Mouse (Mus musculus) CD4-positive, CD25-positive, alpha-beta regulatory T cell, adult 4 months (primary cell): ENCODE measurements at regions not wholly inside any gene's neighbourhood (a gene's known extent, or its start where the extent isn't known, plus 50 kb on each side); places are given as distances from the start of the nearest gene placed in this dataset.

Source experiments
- ATAC-seq: one replicate; pipeline ENCODE4 v1.8.0; 2017

DNA sequence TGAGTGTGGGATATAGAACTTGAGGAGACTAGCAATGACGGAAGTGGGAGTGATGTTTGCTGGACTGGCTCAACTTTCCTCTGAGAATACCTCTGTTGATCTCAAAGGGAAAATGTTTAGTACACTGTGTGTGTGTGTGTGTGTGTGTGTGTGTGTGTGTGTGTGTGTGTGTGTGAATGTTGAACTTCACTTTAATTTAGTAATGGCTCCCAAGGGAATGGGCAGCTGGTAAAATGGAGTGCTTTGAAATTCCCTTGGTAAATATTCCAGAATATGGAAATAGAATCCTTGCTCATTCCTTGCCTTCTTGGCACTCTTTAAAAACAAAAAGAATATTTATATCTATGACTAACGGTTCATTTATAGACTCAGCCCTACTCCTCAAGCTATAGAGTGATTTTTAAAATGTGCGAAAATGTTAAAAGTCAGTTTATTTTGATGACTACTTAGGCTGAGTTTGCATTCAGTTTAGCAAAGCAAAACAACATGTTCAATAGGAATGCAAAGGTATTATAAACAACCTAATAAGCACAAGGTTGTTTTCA is 287.6 kb upstream of the Pitrm1 start:
- ATAC-seq: no peak

DNA sequence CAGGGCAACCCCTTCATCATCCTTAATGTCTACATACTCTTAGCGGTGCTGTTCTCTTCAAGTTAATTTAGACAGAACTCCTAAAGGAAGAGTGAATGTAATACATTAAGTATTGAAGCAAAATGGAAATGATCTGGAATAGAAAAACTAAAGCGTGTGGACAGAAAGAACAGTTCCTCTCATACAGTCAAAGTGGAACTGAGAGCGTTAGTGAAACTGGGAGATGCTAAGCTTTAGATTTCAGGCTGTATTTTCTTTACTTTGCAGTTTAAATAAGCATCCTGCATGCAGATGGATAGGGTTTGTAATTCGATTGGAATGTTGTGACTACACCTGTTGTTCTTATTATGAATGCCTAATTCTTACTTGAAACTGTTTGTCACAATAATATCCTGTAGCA is 286.5 kb upstream of the Pitrm1 start:
- no peak for ATAC-seq

DNA sequence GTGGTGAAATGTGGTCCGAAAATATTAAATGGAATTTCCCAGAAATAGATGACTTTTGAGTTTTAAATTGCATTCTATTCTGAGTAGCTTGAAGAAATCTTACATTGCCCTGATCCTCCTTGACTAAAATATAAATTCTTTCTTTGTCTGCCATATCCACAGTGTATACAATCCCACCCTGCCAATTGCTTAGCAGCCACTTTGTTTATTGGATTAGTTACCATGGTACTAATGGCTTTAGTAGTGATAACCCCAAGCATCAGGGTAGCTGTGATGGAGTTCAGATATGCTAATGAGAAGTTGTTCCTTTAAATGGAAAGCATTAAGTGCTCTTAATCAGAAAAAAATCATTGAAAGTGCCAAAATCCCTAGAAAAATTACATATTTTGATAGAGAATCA is 277.4 kb upstream of the Pitrm1 start:
- ATAC-seq: no peak

DNA sequence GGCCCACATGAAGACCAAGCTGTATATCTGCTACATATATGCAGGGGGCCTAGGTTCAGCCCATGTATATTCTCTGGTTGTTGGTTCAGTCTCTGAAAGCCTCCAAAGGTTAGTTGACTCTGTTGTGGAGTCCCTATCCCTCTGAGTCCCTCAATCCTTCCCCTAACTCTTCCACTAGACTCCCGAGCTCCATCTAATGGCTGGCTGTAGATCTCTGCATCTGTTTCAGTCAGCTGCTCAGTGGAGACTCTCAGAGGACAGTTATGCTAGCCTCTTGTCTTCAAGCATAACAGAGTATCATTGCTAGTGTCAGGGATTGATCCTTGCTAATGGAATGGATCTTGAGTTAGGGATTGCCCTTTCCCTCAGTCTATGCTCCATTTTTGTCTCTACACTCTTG is 275.0 kb upstream of the Pitrm1 start:
- ATAC-seq: no peak

DNA sequence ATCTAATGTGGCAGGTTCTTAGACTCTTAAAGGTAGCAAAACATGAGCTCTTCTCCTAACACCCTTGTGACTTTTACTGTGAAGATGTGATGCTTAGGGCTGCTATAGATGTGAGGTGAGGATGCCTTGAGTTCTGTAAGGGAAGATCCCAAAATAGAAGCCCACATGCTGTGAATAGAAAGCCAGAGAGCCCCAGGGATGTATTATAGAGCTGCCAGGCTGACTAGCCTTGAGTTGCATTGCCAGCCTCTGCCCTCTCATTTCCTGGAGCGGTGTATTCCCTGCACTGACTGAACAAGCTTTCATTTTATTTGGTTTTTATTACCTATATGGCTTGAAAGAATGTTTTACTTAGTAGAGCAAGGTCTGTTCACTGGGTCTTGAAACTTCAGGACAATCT is 267.9 kb upstream of the Pitrm1 start:
- no peak for ATAC-seq

DNA sequence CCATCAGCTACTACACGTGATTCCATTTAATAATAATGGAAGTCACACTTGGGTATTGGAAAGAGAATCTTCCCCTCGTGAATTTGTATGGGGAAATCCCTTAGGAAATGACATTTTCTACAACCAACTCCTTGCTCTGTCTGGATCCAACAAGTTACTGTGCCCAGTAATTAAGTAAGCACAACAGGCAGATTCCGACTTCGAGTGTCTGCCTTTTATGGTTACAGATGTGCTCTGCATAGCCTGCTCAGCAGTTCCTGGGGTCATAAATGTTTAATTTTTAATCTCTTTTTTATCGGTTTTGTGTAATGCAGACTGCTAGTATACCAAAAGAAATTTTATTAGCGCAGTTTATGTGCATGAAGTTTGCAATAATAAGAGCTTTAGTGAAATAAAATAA is 259.8 kb upstream of the Pitrm1 start:
- ATAC-seq: no peak

DNA sequence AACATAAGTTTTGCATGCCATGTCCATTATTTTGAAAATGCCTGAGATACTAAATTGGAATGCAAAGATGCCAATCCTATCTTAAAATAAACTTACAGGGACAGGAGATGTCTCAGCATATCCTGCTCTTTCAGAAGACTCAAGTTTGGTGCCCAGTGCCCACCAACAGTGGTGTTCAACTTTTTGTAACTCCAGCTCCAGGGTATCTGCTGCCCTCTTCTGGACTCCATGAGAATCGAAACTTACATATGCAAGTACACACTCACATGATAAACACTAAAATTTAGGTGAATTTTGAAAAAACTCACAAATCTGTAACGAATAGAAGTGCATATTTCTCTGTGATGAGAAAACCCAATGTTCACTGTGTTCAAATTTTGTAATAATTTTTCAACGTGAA is 255.9 kb upstream of the Pitrm1 start:
- peak; percentile 62 for ATAC-seq

DNA sequence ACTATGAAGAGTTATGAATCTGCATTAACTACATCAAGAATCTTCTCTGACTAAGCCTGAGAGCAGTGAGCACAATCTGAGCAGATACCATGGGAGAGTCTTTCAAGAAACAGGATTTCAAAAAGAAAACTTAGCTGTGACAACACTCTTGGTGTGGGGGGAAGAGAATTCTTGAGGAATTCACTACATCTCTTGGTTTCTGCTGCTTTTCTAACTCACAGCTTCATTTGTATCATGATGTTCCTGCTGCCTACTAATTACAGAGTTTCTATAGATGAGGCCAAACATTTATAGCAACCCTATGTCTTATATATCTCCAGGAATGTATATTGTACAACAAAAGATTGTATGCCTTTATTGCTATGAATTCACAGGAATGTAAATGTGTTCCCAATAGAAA is 242.2 kb upstream of the Pitrm1 start:
- no peak for ATAC-seq

DNA sequence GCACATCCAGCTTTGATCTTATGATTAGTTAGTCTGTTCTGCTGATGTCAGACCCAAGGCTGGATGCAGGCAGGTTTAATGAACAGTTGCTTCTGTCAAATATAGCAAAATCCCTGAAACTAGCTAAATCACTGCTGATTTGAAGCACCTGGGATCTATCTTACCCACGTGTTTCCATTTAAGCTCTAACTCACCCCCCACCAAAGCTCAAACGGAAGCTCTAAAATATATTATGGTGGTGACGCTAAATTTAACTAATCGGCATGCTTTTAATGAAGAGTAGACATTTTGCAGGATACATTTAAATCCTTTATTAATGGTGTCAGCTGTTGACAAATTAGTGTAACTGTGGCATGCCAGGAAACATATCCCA is 241.3 kb upstream of the Pitrm1 start:
- no peak for ATAC-seq

DNA sequence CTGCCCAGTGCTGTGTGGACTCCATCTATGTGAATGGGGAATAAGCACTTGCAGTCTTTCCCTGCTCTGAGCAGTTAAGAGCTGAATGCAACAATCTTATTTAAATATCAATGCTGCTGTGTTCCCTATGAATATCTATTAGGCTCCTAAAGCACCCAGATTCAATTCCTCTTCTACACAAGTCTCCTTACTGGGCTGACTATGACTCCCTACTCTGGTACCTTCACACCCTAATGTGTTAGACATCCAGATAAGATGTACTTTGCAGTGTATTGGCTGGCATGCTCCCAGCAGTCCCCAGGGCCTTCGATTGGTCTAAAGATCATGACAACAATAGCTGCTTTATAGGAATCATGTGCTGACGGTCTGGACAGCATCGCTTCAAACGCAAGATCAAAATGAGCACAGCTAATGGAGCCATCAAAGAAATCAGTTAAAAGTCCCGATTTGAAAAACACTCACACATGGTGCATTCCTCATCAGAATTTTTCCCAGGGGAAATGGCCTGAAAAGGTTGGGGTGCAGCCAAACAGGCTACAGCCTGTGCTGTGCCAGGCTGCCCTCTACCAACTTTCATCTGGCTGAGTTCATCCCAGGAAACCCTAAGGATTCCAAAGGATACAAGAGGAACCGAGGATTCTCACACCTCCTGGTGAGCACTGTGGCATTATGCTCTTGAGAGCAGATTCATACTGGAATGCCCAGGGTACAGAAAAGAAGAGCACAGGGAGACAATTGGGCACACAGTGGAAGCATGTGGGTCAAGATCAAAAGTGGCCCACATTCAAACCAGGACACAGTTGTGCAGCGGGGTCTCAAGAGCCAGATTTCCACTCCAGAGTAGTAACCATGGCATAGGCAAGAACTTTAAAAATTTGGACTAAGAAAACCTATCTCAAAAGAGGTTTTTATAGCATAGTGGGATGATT is 240.7 kb upstream of the Pitrm1 start:
- ATAC-seq: no peak

DNA sequence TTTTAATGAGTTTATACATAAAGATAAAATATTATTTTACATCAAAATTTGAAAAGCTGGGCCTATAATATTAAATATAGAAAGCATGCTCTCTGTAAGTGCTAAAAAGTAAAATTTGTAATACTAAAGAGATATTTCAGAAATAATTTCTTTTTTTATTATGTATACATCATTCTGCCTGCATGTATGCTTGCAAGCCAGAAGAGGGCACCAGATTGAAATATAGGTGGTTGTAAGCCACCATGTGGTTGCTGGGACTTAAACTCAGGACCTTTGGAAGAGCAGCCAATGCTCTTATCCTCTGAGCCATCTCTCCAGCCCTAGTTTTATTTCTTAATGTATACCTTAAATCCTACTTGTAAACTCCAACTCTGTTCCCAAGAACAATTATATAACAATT is 231.7 kb upstream of the Pitrm1 start:
- no peak for ATAC-seq

DNA sequence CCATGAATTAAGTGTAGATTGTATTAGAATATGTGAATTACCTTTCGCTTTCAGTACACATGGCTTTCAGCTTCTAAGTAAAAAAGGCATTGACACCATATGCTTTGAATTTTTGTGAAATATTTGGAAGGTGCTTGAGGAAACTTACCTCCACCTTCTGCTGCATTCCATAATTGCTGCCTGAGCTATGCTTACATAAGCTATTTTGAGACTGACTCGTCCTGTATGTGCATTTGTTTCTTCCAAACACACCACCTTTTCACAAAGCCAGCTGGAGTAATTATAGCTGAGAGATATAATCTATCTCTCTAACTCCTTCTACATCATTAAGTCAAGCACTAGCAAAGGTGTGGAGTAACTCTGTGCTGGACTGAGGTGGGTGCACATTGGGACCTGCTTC is 224.0 kb upstream of the Pitrm1 start:
- ATAC-seq: no peak

DNA sequence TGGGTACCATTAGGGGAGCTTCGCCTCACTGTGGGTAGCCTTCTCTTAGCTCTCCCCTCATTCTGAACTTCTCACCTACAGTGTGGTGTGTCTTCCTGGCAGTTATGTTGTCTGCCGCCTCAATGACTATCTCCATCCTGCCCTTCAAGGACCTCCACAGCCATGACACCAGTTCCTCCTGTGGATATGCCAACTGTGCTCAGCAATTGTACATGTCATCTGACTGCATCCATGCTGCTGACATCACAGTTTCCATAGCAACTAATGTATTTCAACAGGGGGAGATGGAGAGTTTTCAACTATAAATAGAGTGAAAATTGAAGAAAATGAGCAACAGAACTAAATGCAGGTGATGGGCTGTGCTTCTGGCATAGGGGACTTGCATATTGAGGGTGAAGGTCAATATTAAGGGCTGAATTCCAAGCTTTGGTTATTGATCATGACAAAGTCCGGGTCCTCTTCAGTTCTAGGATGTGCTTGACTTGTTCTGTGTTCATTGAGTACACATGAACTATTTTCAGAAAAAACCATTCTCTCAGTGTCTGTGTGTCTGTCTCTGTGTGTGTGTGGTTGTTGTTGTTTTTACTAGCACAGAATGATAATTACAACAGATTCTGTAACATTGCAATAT is 217.5 kb upstream of the Pitrm1 start:
- no peak for ATAC-seq

DNA sequence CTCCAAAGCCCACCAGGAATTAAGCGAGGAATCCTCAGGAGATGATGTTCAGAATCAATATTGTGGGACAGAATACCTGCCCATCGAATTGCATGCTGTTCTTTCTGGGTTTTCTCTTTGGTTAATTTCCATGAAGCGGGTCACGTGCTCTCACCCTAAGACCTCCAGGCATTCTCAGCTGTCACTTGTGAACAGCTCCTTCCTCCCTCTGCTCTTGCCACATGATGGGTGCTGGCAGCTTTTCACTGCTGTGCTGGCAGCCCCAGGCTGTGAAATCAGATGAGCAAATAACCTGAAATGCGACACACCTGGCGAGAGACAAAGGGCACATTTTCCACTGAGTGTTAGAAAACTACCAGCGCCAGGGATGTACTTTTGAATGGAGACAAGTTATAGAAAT is 207.8 kb upstream of the Pitrm1 start:
- no peak for ATAC-seq

DNA sequence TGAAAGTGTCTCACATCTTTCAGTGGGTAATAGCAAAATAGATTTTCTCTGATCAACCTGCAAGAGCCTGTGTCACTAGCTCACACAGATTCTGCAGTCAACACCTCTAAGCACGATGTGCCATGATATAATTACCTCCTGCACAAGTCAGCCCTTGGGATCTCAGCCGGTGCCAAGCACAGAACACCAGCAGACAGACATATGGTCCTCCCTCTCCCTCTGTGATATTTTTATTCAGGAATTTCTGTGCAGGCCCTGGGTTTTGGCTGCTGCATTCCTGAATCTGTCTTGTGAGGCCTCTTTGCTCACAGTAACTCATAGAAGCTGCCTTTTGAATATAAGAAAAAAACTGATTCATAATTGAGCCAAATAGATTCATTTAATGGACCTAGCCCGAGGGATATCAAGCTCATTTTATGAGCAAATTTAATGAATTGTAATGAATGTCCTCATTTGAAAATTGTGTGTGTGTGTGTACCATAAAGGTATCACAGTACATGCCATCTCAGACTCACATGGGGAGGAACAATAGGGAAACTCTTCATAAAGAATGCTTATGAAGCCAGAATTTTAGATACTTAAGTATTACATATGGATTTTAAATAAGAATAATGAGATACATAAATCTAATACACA is 206.7 kb upstream of the Pitrm1 start:
- no peak for ATAC-seq

DNA sequence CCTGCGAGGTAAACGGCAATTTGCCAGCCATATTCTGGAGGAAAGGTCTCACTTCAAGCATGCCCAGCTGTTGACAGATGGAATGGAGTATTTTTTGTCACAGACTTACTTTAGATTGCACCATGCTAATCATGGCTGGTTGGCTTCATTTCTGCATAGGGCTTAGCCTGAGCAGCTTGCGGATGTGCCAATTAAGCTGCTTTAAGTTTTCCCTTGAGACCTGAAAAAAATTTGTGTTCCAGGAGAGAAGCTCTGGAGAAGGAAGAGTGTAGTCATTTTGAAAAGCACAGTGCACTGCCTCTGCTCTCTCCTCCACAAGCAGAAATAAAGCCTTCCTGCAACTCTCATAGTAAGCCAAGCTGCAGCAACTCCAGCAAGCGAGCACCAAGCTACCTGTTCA is 182.8 kb upstream of the Pitrm1 start:
- no peak for ATAC-seq

DNA sequence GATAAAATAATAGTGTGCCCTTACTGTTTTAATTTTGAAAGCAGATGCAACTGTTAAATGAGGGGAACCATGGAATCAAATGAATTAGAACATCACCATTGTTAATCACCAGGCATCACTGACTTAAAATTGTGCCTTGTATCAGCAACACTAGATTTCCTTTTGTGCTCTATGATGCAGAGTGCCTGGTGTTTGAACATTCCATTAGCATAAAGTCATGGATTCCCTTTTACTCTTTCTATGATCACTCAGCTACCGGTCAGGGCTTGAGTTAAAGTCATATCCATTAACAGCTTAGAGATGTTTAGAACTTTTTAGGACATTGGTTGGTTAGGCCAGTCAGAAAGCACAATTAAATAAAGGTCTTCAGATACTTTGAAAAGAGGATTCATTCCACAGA is 180.3 kb upstream of the Pitrm1 start:
- ATAC-seq: no peak

DNA sequence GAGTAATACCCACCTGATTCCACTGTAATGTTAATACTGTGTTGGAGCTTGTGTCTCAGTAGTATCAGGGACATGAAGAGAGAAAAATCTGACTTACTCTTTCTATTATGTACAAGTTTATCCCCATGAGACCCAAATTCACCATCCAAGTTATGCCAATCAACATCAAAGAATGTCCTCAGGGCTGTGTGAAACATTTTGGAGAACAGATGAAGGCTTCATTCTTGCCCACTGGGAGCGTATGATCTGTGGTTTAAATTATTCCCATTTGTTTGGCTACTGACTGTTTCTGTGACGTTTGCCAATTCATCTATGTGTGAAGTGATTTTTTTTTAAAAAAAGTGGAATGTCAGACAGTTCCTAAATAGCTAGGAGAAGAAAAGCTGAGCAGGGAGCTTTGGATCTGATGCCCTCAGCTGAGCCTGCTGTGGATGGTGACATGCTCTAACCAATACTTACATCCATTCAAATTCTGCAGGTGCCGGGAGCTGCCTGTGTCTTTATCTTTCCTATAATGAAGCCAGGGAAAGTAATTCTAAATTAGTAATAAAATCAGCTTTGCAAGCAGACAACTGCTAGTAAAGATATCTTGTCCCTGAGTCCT is 173.3 kb upstream of the Pitrm1 start:
- no peak for ATAC-seq

DNA sequence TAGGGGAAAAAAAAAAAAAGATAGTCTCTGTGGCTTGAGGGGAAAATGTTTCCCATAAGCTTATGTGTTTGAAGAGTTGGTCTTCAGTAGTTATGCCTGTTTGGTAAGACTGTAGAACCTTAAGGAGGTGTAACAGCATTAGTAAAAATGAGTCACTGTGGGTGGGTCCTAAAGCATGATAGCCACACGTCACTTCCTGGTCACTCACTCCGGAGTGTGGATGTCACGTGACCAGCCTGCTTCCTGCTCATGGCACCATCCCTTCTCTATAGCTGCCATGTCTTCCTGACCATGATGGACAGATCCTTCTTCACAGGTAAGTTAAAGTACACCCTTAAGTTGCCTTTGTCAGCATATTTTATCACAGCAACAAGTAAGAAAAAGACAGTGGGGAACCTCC is 170.0 kb upstream of the Pitrm1 start:
- ATAC-seq: no peak

DNA sequence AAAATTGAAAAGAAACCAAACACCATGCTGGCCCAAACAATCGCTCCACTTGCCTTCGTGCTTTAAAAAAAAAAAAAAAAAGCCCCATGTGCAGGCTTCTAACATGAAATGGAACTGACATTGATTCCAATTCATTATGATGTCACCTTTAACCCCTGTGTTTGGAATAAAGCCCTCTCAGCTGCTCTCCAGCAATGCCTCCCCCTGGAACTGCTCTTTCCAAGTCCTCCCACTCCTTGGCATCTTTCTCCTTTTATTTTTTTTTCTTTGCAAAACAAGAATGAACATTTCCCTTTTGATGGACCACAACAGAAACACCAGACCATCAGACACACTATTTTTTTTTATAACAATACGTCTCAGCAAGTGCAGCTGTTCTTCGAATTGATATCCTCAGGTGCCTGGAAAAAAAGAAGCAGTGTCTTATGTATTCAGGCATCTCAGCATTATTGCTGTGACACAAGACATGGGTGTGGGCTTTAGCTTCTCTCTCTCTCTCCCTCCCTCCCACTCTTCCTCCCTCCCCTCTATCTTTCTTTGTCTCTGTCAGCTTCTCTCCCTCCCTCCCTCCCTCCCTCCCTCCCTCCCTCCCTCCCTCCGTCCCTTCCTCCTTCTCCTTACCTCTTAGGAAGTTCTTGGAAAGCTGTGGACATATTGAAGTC is 152.3 kb upstream of the Pitrm1 start:
- no peak for ATAC-seq

DNA sequence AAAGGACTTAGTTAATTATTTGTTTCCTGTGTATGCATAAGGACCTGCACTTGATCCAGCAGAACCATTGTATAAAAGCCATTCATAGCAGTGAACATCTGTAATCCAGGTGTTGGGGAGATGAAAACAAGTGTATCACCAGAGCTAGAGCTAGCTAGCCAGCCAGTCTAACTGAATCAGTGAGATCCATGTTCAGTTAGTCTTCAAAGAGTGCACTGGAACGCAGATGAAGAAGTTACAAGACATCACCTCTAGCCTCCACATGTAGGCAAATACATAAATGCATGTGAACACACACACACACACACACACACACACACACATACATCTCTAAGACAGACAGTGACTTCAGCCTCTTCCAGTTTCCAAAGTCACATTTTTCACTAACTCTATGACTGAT is 150.3 kb upstream of the Pitrm1 start:
- ATAC-seq: no peak

DNA sequence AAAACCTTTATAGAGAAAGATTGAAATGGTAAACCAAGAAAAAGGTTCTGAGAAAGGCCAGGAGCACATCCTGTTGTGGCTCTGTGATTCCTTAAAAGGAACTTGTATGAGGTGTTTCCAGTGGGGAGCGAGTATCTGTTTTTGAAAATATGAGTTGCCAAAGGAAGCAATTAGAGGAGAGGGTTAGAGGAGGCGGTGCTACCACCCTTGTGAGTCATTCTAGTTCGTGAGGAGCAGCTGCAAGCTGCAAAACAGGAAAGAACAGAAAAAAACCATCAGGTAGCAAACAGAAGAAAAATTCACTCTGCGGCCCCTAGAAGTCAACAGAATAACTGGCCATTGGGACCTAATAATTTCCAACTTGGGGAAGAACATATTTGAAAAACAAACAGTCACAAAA is 116.1 kb upstream of the Pitrm1 start:
- no peak for ATAC-seq

DNA sequence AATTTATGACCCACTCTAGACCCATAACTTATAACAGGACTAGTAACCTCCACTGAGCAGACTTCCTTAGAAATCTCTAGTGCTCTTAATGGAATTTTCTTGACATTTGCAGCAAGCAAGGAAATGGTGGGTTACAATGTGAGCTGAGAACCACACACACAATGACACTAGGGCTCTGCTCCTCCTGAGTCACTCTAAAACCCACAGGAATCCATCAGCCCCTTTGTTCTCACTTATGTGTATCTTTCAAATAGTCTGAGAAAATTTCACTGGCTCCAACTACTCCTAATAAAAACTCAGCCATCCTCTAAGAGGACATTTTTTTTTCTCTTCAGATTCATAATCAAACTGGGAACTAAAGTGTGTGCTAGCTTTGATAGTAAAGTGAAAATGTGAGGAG is 101.0 kb upstream of the Pitrm1 start:
- no peak for ATAC-seq
